Mouse (Mus musculus): ENCODE data around the gene Them7. TPM values are rescaled to one million over a fixed set of nuclear protein-coding genes. Genes with fewer than 3 reads are reported as not detected.

The Them7 gene
- polyA plus RNA-seq, 1 experiment, result not detected

- Histone ChIP-seq H3K4me3 (ENCODE audit: insufficient read depth, low read depth, low read length) (no peak overlapping the region), H3K4me1 (ENCODE audit: control insufficient read depth, insufficient read depth, low read length) (peaks cover 5% of the 10 kb centered on the region), H3K27ac (ENCODE audit: insufficient read depth, low read depth, low read length) (no peak overlapping the region)
- TF ChIP-seq POLR2A (IDR thresholded peaks at IDR 0.05; ENCODE audit: insufficient read depth, low read depth, low read length) (no peak), CTCF (IDR thresholded peaks at IDR 0.05; ENCODE audit: insufficient read depth, low read depth, low read length) (no peak)
- 79% methylated on average over 2 of the region's 2 CpGs for WGBS
Measured at GRCm38 (mm10) chr2:105228416-105228815, 4.3 kb downstream of the Them7 start.

GRCm38 (mm10) chr2:105230333-105230732 is 6.2 kb downstream of the Them7 start:
- TF ChIP-seq CTCF (IDR thresholded peaks at IDR 0.05; ENCODE audit: insufficient read depth, low read depth, low read length), result no peak
- no peak for TF ChIP-seq POLR2A (IDR thresholded peaks at IDR 0.05; ENCODE audit: insufficient read depth, low read depth, low read length)
- H3K27ac ChIP-seq (ENCODE audit: insufficient read depth, low read depth, low read length), result no peak overlapping the region
- H3K4me1 ChIP-seq (ENCODE audit: control insufficient read depth, insufficient read depth, low read length), result no peaks in the 10 kb centered on the region
- 0% methylated on average over 1 of the region's 1 CpGs for WGBS
- H3K4me3 ChIP-seq (ENCODE audit: insufficient read depth, low read depth, low read length), result no peak overlapping the region

GRCm38 (mm10) chr2:105232386-105232785 is 8.3 kb downstream of the Them7 start:
- no peak for TF ChIP-seq POLR2A (IDR thresholded peaks at IDR 0.05; ENCODE audit: insufficient read depth, low read depth, low read length)
- TF ChIP-seq CTCF (IDR thresholded peaks at IDR 0.05; ENCODE audit: insufficient read depth, low read depth, low read length), result no peak
- WGBS, result 87% methylated on average over 4 of the region's 4 CpGs
- H3K4me3 ChIP-seq (ENCODE audit: insufficient read depth, low read depth, low read length), result no peak overlapping the region
- H3K27ac ChIP-seq (ENCODE audit: insufficient read depth, low read depth, low read length), result no peak overlapping the region
- no peaks in the 10 kb centered on the region for H3K4me1 ChIP-seq (ENCODE audit: control insufficient read depth, insufficient read depth, low read length)

GRCm38 (mm10) chr2:105234278-105234677 is 10.2 kb downstream of the Them7 start:
- H3K27ac ChIP-seq (ENCODE audit: insufficient read depth, low read depth, low read length), result no peak overlapping the region
- 52% methylated on average over 6 of the region's 6 CpGs for WGBS
- H3K4me1 ChIP-seq (ENCODE audit: control insufficient read depth, insufficient read depth, low read length), result no peaks in the 10 kb centered on the region
- H3K4me3 ChIP-seq (ENCODE audit: insufficient read depth, low read depth, low read length), result no peak overlapping the region
- TF ChIP-seq CTCF (IDR thresholded peaks at IDR 0.05; ENCODE audit: insufficient read depth, low read depth, low read length) (no peak), POLR2A (IDR thresholded peaks at IDR 0.05; ENCODE audit: insufficient read depth, low read depth, low read length) (no peak)

GRCm38 (mm10) chr2:105235380-105236115 is 11.4 kb downstream of the Them7 start:
- no peaks in the 10 kb centered on the region for H3K4me1 ChIP-seq (ENCODE audit: control insufficient read depth, insufficient read depth, low read length)
- TF ChIP-seq CTCF (IDR thresholded peaks at IDR 0.05; ENCODE audit: insufficient read depth, low read depth, low read length) (no peak), POLR2A (IDR thresholded peaks at IDR 0.05; ENCODE audit: insufficient read depth, low read depth, low read length) (no peak)
- H3K4me3 ChIP-seq (ENCODE audit: insufficient read depth, low read depth, low read length), result no peak overlapping the region
- no peak overlapping the region for H3K27ac ChIP-seq (ENCODE audit: insufficient read depth, low read depth, low read length)
- WGBS, result 67% methylated on average over 12 of the region's 12 CpGs

- TF ChIP-seq CTCF (IDR thresholded peaks at IDR 0.05; ENCODE audit: insufficient read depth, low read depth, low read length), result no peak
- TF ChIP-seq POLR2A (IDR thresholded peaks at IDR 0.05; ENCODE audit: insufficient read depth, low read depth, low read length), result no peak
- Histone ChIP-seq H3K4me1 (ENCODE audit: control insufficient read depth, insufficient read depth, low read length) (no peaks in the 10 kb centered on the region), H3K27ac (ENCODE audit: insufficient read depth, low read depth, low read length) (no peak overlapping the region), H3K4me3 (ENCODE audit: insufficient read depth, low read depth, low read length) (no peak overlapping the region)
- WGBS, result 74% methylated on average over 7 of the region's 7 CpGs
Measured at GRCm38 (mm10) chr2:105237424-105237823, 13.3 kb downstream of the Them7 start.

- H3K27ac ChIP-seq (ENCODE audit: insufficient read depth, low read depth, low read length), result no peak overlapping the region
- no peaks in the 10 kb centered on the region for H3K4me1 ChIP-seq (ENCODE audit: control insufficient read depth, insufficient read depth, low read length)
- TF ChIP-seq POLR2A (IDR thresholded peaks at IDR 0.05; ENCODE audit: insufficient read depth, low read depth, low read length) (no peak), CTCF (IDR thresholded peaks at IDR 0.05; ENCODE audit: insufficient read depth, low read depth, low read length) (no peak)
- no peak overlapping the region for H3K4me3 ChIP-seq (ENCODE audit: insufficient read depth, low read depth, low read length)
- 88% methylated on average over 2 of the region's 2 CpGs for WGBS
Measured at GRCm38 (mm10) chr2:105237841-105238240, 13.7 kb downstream of the Them7 start.

- Histone ChIP-seq H3K4me1 (ENCODE audit: control insufficient read depth, insufficient read depth, low read length) (no peaks in the 10 kb centered on the region), H3K27ac (ENCODE audit: insufficient read depth, low read depth, low read length) (no peak overlapping the region), H3K4me3 (ENCODE audit: insufficient read depth, low read depth, low read length) (no peak overlapping the region)
- TF ChIP-seq CTCF (IDR thresholded peaks at IDR 0.05; ENCODE audit: insufficient read depth, low read depth, low read length) (no peak), POLR2A (IDR thresholded peaks at IDR 0.05; ENCODE audit: insufficient read depth, low read depth, low read length) (no peak)
- WGBS, result 22% methylated on average over 3 of the region's 3 CpGs
Measured at GRCm38 (mm10) chr2:105238775-105239174, 14.7 kb downstream of the Them7 start.

GRCm38 (mm10) chr2:105240631-105241030 is 16.5 kb downstream of the Them7 start:
- TF ChIP-seq CTCF (IDR thresholded peaks at IDR 0.05; ENCODE audit: insufficient read depth, low read depth, low read length) (no peak), POLR2A (IDR thresholded peaks at IDR 0.05; ENCODE audit: insufficient read depth, low read depth, low read length) (no peak)
- Histone ChIP-seq H3K4me3 (ENCODE audit: insufficient read depth, low read depth, low read length) (no peak overlapping the region), H3K4me1 (ENCODE audit: control insufficient read depth, insufficient read depth, low read length) (no peaks in the 10 kb centered on the region), H3K27ac (ENCODE audit: insufficient read depth, low read depth, low read length) (no peak overlapping the region)
- WGBS, result 60% methylated on average over 1 of the region's 1 CpGs

Data from olfactory bulb, adult 2 months (tissue).